Mouse (Mus musculus) megakaryocyte, embryonic 14.5 days (primary cell): Measurements from ENCODE around the gene Gal3st1.

Source experiments
- FLI1 ChIP-seq: IDR thresholded peaks from 2 replicates; pipeline ENCODE4 v1.6.1; 2012; ENCODE audit warnings: low read length, inconsistent platforms, mixed read lengths
- GATA1 ChIP-seq: IDR thresholded peaks from 3 replicates; pipeline ENCODE4 v1.6.1; 2012; ENCODE audit warnings: mixed read lengths, low read length, inconsistent platforms, borderline replicate concordance

GRCm38 (mm10) chr11:3936318-3936717 is 47.1 kb upstream of the Gal3st1 start:
- TF ChIP-seq GATA1: no peak
- TF ChIP-seq FLI1: no peak
